Mouse (Mus musculus): ENCODE results near the gene Aloxe3.
A peak's percentile ranks its signal among the peaks of the same experiment; 100 is the strongest.

Aloxe3 gene

DNA sequence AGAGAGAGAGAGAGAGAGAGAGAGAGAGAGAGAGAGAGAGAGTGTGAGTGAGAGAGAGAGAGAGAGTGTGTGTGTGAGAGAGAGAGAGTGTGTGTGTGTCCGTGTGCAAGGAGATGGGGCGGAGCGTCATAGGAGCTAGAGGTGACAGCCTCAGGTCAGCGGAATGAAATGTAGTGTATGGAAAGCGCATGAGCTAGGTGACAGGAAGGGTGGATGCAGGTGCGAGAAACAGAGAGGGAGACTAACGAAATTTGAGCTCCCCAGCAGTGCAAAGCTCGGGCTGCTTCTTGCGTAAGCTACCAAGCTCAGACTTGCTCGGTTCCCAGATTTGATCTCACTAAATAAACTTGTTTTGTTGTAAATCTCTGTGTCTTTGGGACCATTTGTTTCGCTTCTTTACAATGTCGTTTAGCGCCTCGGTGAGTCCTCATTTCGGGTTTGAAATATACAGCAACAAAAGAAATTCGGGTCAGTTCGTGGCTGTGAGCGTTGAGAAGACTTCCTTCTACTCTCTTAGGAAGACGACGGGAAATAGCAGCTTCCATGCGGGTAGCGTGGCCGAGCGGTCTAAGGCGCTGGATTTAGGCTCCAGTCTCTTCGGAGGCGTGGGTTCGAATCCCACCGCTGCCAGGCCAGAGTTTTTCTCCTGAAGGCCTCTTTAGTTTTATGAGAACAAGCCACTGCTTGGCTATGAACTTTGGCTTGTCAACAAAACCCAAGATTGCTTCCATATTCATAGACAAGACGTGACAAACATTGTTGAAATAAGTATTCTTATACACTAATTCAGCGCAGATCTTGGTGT lies 1.8 kb upstream of the Aloxe3 start:
- DNase-seq (ENCODE audit: low read depth, low spot score), result peak; percentile 98

DNA sequence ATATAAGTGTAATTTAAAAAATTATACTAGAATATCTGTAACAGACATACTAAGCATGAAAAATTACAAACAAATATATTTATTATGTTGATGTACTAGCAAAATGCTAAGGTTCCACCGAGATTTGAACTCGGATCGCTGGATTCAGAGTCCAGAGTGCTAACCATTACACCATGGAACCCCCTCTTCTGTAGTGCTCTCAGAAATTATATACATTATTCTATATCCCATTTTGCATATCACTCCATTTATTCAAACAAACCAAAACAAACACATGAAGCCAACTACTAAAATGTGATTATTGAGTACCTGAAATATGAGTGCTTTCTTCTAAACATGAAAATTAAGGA lies 1.2 kb upstream of the Aloxe3 start:
- DNase-seq (ENCODE audit: low read depth, low spot score), result peak; percentile 89

DNA sequence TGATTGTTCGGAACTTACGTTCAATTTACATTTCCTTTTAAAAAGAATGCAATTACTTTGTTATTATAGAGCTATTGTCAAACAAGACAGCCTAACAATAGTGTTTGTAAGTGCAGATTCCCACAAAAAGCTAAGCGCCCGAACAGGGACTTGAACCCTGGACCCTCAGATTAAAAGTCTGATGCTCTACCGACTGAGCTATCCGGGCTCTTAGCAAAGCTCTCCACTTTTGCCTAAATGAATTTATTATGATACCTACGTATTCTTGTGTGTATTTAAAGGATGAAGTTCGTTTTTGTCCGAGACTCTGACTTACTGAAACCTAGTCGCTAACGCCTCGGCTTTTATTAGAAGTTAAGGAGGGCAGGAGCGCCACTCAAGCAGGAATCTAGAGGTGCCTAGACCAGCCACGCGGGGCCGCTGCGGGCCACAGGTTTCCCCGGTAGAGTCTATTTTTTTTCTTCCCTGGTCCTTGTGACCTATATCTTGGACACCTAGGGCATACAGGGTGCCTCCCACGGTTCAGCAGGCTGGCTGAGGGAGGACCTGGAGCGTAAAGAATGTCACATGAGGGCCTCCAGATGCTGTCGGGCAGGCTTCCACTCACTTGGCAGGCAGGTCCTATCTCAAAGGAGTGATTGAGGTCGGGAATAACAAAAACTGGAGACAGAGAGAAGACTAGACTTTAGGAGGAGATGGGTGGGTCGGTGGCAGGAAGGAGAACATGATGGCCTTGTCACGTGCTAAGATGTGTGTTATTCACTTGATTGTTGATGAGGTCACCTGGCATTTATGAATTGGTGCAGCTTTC lies 450 bp upstream of the Aloxe3 start:
- DNase-seq (ENCODE audit: low read depth, low spot score), result peak; percentile 98

DNA sequence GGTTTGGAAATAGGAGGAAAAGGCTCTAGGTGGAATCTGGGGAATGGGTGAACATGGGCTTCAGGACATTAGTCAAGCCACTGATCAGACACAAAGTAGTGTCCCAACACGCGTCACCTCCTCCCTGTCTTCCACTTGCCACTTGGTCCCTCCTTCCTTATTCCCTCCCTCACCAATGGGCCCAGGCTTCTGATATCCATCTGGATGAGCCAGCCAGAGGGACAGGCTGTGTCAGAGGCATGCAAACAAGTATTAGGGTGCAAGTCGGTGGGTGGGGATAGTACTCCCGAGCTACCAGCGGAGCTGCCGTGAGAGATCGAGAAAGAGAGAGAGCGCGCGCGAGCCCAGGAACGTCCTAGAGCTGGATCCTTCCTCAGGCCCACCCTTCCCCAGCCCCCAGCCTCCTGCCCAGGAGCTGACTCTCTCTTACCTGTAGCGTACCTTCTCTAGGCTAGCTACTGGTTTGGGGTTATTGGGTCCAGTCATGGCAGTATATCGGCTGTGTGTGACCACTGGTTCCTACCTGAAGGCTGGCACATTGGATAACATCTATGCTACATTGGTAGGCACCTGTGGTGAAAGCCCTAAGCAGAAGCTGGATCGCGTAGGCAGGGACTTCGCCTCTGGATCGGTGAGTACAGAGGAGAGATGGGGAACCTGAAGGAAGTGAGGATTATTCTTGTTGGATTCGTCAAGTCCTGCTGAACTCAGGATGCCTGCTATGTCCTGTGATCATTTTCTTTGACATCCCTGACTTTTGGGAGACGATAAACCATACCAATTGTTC lies 416 bp downstream of the Aloxe3 start:
- no peak for DNase-seq (ENCODE audit: low read depth, low spot score)

DNA sequence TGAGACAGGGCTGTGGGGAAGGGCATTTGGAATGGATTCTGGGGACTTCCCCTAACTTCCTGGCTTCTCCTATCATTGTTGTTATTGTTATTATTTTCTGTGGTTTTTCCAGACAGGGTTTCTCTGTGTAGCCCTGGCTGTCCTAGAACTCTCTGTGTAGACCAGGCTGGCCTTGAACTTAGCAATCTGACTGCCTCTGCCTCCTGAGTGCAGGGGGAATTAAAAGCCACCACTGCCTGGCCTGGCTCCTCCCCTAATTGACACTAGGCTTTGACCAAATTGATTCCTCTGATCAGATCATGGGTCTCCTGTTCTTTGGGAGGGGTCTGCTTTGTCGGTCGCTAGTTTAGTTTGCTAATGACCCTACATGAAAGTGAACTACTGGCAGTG lies 1.0 kb downstream of the Aloxe3 start:
- no peak for DNase-seq (ENCODE audit: low read depth, low spot score)

DNA sequence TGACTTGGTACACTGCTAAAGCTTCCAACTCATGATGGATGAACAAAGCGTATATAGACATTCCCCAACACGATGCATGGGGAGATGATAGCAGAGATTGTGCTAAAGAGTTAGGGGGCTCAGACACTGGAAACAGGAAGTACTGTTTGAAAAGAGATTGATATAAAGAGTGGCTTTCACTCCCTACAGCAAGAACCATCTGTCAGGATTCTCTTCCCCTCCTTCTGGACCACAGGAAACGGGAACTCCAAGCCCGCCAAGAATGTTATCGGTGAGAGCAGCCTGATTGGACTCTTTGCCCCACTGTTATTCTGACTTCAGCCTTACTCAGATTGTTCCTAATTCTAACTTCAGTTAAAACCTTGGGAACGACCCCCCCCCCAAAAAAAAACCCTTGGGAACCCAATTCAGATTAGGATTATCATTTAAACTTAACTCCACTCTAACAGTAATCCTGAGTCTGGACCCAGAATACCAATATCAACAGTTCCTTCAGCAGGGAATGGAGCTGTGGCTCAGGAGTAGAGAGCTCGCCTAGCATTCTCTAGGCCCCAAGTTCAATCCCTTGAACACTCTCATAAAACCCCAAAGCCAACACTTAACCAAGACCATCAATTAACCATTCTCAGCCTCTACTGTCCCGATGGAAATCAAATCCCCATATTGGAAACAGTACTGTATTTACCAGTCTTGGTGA lies 2.9 kb downstream of the Aloxe3 start:
- DNase-seq (ENCODE audit: low read depth, low spot score), result no peak

DNA sequence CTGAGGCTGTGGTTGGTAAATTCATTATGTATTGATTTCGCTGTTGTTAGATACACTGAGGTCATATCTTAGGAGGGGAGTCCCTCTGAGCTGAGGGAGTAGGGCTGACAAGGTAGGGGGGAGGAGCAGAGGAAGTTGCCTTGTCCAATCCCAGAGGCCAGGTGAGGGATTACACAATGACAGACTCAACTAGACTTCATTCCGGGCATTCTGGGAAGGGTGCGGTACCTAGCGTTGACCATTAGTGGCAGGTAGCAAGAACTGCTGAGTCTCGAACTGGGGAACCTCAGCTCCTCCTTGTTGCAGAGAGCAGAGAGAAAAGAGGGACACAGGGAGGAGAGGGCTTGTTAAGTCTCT lies 7.8 kb downstream of the Aloxe3 start:
- no peak for DNase-seq (ENCODE audit: low read depth, low spot score)

DNA sequence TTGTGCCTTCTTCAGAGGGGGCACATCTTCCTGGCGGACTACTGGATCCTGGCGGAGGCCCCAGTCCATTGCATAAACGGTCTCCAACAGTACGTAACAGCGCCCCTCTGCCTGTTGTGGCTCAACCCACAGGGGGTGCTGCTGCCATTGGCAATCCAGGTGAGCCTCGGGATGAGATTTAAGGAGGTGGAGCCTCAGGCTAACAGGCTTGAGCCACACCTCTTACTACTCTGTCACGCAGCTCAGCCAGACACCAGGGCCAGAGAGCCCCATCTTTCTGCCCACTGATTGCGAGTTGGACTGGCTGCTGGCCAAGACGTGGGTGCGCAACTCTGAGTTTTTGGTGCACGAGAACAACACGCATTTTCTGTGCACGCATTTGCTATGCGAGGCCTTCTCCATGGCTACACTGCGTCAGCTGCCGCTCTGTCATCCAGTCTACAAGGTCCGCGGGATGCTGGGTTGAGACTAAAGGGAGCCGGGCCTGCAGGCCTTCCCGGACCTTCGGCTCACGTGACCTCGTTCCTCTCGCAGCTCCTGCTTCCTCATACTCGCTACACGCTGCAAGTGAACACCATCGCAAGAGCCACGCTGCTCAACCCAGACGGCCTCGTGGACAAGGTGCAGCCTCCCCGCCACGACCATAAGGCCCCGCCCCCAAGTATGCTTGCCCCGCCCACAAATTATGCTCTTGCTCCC lies 8.4 kb downstream of the Aloxe3 start:
- DNase-seq (ENCODE audit: low read depth, low spot score), result no peak

DNA sequence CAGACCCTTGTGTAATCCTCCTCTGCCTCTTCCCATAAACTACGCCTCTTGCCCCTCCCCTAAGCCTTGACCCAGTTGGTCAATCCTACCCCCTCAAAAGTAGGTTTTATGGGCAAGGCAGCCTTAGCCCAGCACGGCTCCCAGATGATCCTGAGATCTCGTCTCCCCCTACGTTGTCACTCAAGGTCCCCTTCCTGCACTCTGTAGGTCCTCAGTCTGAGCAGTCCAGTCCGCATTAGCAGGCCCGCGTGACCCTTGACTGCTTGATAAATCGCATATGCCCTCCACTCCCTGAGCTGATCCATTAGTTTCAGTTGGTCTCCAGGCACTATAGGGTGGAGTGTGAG lies 8.9 kb downstream of the Aloxe3 start:
- DNase-seq (ENCODE audit: low read depth, low spot score), result no peak

DNA sequence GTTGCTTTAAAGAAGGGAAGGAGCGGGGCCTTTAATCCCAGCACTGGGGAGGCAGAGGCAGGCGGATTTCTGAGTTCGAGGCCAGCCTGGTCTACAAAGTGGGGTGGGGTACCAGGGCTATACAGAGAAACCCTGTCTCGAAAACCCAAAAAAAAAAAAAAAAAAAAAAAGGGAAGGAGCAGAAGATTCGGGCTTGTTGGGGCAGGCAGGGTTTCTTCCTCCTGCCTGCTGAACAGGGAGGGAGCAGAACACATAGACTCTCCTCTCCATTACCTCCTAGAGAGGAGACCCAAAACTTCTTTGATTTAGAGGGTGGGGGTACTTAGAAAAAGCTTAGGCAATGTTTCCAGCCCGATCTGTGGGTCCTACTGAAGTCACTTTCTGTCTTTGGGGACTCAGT lies 9.7 kb downstream of the Aloxe3 start:
- DNase-seq (ENCODE audit: low read depth, low spot score), result no peak

DNA sequence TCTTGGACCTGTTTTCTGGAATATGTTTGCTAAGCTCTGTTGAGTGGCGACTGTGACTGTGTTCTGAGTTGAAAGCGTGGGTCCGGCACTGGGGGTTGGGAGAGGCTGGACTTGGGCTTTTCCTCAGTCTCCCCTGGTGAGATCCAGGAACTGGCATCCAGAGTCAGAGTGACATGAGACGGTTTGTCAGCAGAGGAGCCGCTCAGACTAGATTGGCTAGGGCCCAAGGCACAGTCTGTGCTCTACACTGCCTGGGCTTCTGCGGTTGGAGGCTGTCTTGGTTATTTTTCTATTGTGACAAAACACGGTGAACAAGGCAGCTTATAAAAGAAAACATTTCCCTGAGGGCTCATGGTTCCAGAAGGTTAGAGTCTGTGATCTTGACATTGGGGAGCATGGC lies 21.9 kb downstream of the Aloxe3 start:
- DNase-seq (ENCODE audit: low read depth, low spot score), result no peak

DNA sequence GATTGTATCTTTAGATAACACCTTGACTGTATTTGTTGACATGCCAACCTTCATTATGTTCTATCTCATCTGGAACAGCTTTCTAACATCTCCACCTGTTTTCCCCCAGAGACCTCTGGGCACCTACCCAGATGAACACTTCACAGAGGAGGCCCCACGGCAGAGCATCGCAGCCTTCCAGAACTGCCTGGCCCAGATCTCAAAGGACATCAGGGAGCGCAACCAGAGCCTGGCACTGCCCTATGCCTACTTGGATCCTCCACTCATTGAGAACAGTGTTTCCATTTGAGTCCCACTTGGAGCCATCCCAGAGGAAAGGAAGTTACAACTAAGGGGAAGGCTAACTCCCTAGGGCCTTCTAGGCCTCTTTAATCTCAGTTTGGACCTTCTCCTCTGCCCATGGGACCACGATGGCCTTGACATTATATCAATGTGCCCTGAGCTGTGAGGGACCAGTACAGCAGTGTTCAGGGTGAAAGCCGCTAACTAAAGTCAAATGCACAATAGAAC lies 22.8 kb downstream of the Aloxe3 start:
- DNase-seq (ENCODE audit: low read depth, low spot score), result no peak

DNA sequence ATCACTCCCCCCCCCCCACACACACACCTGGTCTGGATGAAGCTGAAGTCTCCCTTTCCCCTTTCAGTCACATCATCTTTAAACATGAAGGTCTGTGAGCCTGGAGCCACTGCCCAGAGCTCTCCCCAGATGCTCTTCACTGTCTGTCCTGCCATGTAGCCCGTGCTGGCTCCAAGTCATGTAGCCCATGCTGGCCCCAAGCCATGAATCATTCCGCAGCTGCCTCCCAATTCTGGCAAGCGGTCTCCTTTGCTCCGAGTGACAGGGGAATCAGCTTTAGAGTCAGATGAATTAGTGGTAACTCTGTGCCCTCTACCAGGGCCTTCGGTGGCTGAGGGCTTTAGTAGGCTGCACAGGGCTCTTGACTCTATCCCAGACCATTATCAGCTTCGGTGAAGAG lies 24.0 kb downstream of the Aloxe3 start:
- DNase-seq (ENCODE audit: low read depth, low spot score), result no peak

DNA sequence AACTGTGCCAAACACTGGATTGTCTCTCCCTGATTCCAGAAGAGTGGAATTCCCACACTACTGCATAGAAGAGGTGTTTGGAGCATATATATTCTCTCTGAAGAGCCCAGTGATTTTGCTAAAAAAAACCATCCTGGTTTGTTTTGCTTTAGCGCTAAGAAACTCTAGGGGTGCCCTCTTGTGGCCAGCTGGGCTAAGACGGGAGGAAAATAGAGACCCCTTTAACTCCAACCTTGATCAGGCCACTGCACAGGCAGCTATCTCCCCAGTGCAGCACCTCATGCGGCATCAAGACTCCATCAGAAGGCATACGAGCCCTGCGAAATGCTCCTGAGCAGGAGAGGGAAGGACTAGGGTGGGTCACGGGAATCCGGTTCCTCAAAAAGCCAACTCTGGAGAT lies 24.7 kb downstream of the Aloxe3 start:
- peak; percentile 71 for DNase-seq (ENCODE audit: low read depth, low spot score)

DNA sequence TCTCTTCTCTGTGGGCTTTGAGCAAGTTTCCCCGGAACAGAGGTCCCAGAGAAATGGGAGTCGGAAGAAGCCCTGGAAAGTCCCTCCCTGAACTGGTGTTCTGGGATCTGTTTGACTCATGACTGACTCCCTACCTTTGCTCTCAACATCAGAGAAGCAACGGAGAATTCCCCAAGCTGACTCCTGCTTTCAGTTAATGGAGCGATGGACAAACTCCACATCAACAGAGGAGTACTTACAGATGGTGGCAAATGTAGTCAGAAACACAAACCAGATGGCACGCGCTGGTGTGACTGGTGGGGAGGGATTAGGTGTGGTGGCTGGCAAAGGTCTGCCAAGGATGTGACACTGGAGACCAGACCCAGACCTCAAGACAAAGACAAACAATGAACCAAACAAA lies 25.3 kb downstream of the Aloxe3 start:
- DNase-seq (ENCODE audit: low read depth, low spot score), result peak; percentile 15

DNA sequence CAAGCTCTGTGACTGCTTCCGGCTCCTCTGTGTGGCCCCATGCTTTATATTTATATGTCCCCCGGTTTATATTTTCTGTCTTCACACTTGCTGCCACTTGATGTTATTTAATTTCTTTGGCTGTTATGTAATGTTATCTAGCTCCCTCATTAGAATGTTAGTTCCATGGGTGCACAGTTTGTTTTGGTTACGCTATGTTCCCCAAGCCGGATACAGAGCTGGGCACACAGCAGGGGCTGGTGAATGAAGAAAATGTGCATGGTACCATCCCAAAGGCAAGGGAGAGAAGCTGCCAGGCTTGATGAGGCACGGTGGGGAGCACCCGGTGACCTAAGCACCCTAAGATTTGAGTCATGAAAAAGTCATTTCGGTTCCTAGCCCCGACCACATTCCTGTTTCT lies 28.1 kb downstream of the Aloxe3 start:
- no peak for DNase-seq (ENCODE audit: low read depth, low spot score)

DNA sequence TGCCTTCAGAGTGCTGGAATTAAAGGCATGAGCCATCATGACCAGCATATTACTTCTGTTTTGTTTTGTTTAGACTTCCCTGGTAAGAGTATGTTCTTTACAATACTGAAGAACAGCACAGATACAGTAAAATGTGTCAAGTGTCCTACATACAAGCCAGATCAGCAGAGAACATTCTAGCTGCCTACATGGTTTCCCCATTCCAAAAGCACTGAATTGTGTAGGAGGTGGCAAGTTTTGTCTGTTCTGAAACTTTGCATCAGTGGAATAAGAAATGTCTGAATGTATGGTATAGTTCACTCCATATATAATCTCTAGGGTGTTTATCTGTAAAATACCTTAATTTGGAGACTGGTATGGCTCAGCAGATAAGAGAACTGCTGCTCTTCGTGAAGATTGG lies 29.7 kb downstream of the Aloxe3 start:
- no peak for DNase-seq (ENCODE audit: low read depth, low spot score)

DNA sequence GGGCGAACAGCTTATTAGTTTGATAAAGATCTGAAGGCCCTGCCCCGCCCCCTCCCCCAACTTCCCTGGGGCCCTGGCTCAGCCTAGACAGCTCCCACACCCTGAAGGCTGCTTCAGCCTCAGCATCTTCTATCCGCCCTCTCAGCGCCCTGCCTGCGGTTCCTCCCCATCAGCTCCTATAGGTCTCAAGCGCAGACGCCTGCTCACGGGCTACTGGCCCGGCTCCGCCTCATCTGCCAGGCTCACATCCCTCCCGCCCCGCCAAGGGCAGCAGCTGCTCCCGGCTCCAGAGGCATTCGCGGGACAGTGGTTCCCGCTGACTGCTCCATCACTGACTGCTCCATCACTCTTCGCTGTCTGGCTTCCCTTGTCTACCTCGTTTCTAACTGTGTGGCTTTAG lies 31.1 kb downstream of the Aloxe3 start, which contains the start of gene Alox12b:
Alox12b (plus strand) TSS at position 190 of the 400 bp plus-strand sequence.
- no peak for DNase-seq (ENCODE audit: low read depth, low spot score)

DNA sequence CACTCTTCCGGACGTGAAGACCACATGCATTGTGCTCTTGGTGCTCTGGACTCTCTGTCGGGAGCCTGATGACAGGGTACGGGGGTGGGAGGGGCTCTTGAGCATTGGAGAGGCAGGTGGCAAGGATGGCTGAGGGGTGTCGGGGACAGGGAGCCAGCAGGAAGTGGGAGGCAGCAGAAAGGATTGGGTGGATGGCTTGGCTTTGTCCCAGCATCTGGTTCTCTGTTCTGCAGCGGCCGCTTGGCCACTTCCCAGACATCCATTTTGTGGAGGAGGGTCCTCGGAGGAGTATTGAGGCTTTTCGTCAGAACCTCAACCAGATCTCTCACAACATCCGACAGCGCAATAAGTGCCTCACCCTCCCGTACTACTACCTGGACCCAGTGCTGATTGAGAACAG lies 43.6 kb downstream of the Aloxe3 start:
- no peak for DNase-seq (ENCODE audit: low read depth, low spot score)

DNA sequence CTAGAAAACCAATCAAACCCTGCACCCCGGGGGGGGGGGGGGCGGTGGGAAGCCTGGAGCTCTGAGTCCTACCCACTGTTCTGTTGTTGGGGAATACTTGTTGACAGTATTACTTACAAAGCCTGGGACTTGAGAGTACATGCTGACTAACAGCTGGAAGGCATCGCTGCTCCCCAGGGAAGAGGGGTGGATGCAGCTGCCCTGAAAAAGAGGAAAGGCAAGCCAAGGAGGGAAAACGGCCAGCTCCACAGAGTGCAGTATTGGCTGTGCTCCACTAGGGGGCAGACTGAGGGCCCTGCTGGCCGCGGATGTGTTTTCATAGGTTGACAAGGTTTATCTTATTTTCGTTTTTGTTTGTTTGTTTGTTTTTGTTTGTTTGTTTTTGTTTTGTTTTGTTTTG lies 45.9 kb downstream of the Aloxe3 start:
- DNase-seq (ENCODE audit: low read depth, low spot score), result peak; percentile 82

DNA sequence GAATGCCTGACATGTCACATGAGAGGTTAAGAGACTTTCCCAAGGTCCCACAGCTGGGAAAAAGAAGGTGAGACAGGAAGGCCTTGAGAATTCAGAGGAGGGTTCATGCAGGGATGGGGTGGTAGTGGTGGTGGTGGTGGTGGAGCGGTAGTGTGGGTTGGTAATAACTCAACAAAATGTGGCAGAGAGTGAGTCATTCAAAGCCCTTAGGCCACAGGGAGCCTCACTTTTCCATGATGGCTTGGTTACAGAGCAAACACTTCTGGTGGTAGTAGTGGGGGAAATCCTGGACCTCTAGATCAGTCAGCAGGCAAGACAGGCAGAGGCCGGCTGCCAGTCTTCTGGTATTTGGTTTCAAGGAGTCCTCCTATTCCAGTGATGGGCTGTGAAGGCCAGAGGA lies 46.9 kb downstream of the Aloxe3 start:
- DNase-seq (ENCODE audit: low read depth, low spot score), result peak; percentile 68
